In genomic region chr3:121407417-121407816, GRCm38 (mm10) we compare ENCODE assay signal across 20 mouse cellular contexts.
"Had no signal": no experiment of that assay in that cellular context is flagged by ENCODE, and none has a peak within 500 bp of the region (broad histone marks: within the 10 kb centered on the region; RNA-seq: fewer than 3 reads in every experiment).

No protein-coding gene starts in this region.

- H3K27ac ChIP-seq: liver, embryonic 13.5 days; midbrain, embryonic 10.5 days; midbrain, embryonic 13.5 days; neural tube, embryonic 12.5 days; neural tube, embryonic 15.5 days; stomach, postnatal 0 days had no signal

- H3K36me3 ChIP-seq: liver, embryonic 13.5 days; midbrain, embryonic 10.5 days; midbrain, embryonic 13.5 days; neural tube, embryonic 12.5 days; neural tube, embryonic 15.5 days had no signal

- H3K9ac ChIP-seq: liver, embryonic 13.5 days; lung, embryonic 14.5 days; midbrain, embryonic 13.5 days; neural tube, embryonic 12.5 days; neural tube, embryonic 15.5 days had no signal

- H3K4me3 ChIP-seq: liver, embryonic 13.5 days; megakaryocyte, embryonic 14.5 days; midbrain, embryonic 10.5 days; midbrain, embryonic 13.5 days; neural tube, embryonic 12.5 days; neural tube, embryonic 15.5 days had no signal

- H3K27me3 ChIP-seq: liver, embryonic 13.5 days; midbrain, embryonic 13.5 days; neural tube, embryonic 12.5 days; neural tube, embryonic 15.5 days had no signal

- ATAC-seq: lung, postnatal 0 days; midbrain, embryonic 13.5 days had no signal

- H3K4me1 ChIP-seq: liver, embryonic 13.5 days; midbrain, embryonic 13.5 days; neural tube, embryonic 12.5 days; neural tube, embryonic 15.5 days had no signal

- H3K9me3 ChIP-seq: liver, embryonic 13.5 days; megakaryocyte, embryonic 14.5 days; midbrain, embryonic 10.5 days; midbrain, embryonic 13.5 days; neural tube, embryonic 12.5 days; neural tube, embryonic 15.5 days had no signal

- DNase-seq: kidney, adult 18-20 months; kidney, adult 9 months; kidney, postnatal 14 days; kidney, postnatal 4 days; liver, embryonic 13.5 days; lung, embryonic 14.5 days; lung, postnatal 36 days; right cerebral cortex, adult 18-20 months; right cerebral cortex, postnatal 14 days; right cerebral cortex, postnatal 4 days; thymus, adult 2 months; thymus, postnatal 14 days; thymus, postnatal 4 days had no signal

- H3K4me2 ChIP-seq: liver, embryonic 13.5 days; lung, embryonic 14.5 days; midbrain, embryonic 13.5 days; neural tube, embryonic 12.5 days; neural tube, embryonic 15.5 days had no signal
